Mouse (Mus musculus) adrenal gland, postnatal 25 days (tissue): ENCODE measurements at regions not wholly inside any gene's neighbourhood (a gene's known extent, or its start where the extent isn't known, plus 50 kb on each side); places are given as distances from the start of the nearest gene placed in this dataset.
A peak's percentile ranks its signal among the peaks of the same experiment; 100 is the strongest.

Source experiments
- DNase-seq: peaks from one replicate; pipeline ENCODE4 v3.0.0; 2021; ENCODE audit warnings: mixed read lengths

DNA sequence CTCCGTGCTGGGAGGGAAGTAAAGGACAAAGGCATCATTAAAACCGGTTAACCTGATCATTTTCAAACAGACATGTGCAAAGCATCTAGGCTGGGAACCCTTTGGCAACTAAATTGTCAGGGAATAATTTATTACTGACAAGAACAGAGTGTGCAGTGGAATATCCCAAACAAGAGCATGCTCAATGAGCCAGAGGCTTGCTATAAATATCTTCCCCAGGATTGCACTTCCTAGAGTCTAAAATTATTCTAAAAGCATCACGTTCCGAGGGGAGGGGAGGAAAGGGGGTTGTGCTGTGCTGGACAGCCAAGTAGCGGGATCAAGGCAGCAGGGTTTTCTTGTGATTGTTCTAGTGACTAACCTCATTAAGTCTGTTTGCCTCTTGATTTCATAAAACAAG is 356.0 kb upstream of the Cited2 start:
- DNase-seq: no peak

DNA sequence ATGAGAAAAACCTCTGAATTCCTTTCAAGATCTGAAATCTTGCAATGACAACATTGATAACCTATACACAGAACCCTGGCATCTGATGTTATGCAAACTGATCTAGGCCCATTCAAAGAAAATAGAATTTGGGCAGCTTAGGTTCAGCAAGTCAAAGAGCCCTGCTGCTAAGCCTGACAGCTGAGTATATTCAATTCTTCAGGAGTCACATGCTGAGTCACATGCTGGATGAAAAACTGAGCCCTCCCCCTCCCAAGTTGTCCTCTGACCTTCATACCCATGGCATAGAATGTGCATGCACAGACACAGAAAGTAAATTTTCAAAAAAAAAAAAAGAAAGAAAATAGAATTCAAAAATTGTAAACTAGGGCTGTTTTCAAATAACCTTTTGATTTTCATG is 355.6 kb upstream of the Cited2 start:
- DNase-seq: no peak

DNA sequence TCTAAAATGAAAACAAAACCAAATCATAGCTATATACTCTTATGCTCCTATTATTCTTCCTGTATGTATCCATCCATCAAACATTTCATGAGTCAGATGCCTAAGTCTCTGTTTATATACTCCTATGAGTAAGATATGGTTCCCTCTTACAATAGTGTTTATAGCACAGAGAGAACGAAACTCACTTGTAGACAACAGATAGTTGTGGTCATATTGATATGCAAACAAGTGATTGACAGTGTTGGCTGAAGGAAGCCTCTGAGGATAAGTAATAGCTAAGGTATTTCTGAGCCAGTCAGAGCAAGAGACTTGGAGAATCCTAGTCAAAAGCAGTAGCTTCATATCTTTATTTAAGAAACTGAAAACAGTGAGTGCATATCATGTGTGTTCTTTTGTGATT is 354.4 kb upstream of the Cited2 start:
- no peak for DNase-seq

DNA sequence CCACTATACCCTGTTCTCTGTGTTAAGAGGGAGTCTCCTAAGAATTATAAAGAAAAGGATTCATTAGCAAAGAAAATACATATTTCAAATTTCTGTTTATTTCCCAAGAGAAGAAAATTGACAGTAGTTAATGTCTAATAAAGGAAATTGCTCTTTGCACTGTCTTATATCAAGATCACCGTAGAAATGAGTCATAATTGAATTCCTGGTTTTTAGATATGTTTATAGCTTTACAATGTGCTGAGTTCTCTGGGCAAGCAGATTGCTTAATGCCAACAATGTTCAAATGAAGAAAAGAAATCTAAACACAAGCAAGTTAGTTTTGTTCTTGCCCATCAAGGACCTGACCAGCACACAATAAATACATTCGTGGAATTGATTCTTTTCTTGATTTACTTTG is 350.1 kb upstream of the Cited2 start:
- no peak for DNase-seq

DNA sequence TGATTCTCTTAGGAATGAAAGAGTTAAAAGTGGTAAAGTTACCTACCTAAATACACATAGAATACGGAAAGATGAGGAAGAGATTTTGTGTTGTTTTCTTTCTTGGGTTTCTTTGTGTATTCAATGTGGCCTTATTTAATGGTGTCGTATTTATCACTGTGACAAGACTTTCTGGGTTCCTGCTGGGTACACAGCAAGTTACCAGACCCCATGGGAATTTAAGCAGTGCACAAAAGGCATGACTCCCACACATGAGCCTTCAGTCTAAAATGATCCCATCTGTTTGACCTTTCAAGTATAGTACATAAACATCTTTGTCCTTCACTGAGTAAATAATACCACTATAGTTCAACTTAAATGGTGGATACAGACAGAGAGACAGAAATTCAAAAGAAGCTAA is 349.0 kb upstream of the Cited2 start:
- no peak for DNase-seq

DNA sequence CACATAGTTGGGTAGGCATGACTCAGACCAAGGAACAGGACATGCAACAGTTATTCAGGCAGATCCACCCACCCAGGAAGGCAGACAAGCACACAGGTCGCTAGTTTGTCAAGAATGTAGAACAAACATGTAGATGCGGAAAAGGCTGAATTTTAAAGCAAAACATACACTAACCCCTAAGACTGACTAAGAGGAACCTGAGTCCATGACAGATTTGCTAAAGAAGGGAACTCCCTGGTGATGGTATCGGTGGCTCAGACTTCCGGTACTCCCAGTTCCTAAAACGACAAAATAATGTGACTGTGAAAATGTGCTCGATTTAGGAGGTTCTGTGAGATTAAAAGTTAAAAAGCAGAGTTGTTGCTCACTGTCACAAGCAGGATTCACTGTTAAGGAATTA is 340.0 kb upstream of the Cited2 start:
- no peak for DNase-seq

DNA sequence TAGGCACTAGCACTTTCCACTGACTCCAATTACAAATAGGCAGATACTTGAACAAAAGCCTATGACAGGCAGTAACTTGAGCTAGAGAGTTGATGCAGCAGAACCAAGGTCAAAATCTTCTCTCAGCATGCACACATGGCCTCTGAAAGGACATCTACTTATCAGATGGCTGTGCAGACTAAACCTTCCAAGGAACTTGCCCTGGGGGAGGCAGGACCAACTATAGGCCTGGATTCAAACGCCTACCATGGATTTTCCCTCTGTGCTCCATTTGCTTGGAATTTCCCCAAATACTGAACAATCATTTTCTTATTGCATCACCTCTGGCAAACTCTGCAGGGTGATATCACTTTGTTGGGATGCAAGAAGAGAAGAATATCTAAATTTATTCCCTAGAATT is 337.8 kb upstream of the Cited2 start:
- no peak for DNase-seq

DNA sequence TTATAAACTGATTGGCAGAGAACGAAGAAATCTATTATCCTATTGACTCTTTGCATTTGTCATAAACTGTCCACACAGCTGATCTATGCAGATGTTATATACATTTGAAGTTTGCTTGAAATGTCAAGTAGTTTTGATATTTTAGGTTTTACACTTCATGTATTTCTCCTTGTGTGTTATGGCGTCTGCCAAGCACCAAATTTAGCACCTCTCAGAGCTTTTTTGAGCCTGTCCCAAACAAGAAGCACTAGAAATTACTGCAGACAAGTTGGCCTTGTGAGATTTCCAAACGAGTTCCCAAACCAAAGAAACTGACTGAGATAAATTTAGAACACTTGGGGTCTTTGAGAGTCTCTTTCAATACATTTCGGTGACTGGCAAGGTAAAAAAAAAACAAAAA is 335.7 kb upstream of the Cited2 start:
- DNase-seq: no peak

DNA sequence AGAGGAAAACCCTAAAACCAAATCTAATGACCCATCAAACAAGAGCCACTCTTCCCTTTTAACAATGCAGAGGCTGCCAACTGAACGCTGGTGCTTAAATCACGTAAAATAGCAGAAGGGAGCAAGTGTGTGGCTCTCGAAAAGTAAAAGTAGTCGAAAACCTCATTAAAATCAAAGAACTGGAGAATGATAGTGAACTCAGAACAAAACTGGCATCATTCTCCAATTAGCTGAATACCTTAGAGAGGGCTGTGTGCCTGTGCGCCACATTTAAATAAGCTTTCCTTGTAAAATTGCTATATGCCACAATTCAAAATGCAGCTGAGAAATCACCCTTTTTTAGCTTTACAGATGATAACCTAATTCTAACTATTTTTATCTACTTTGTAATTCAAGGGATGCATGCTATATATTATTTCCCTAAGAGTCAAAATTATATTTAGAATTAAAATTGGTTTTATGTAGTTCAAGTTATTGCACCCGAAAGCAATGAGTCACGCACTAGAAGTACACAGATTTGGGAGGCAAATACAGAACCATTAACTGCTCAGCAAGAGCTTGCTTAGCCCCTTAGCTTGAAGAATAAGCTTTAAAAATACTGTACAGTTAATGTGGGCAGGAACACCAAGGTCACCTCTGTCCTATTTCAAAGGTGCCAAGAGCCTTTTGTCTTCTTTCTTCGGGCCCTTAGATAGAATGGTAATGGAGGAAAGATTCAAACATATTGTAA is 327.4 kb upstream of the Cited2 start:
- no peak for DNase-seq

DNA sequence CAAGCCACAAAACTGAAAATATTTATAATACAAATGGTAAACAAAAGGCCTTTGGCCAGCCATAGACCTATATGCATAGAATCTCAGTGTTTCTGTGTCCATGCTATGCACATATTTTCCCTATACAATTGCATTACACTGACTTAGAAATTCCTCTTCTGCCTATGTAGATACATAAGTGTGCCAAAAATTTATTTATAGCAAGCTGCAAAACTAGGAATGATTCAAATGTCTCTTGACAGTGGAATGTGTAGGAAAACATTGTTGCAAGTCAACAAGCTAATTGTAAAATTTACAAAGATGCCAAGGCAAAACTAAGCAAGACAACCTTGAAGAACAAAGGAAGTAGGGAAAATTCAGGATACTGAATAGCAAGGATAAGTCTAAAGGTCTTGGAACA is 319.1 kb upstream of the Cited2 start:
- no peak for DNase-seq

DNA sequence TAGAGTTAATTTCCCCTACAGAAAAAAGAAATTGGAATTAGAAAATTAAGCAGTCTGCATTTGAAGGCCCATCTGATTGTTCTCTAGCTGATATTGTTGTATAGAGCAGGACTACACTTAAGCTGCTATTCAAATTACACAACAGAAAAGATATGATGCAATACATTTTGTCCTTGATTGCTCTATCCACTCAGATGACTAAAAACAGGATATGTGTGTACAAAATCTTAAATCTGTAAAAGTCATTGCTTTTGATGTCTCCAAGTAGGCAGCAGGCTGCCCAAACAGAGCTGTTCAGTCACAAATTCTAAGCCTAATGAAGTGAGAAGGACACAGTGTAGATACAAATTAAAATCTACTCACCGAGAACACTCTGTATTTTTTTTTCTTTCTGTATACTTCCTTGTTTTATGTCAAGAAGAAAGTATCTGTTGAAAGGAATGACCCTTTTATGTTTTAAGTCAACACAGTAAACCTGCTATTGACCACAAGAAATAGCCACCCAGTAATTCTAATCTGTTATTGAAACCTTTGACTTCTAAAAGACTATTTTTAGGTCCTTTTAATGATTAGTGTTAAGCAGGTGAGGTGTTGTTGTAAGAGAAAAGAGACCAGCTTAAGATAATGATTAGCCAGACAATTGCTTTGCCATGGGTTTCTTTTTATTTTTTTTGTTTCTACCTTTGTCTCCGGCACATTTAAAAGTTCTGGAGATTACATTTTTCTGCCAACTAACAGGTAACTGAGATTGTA is 315.0 kb upstream of the Cited2 start:
- no peak for DNase-seq

DNA sequence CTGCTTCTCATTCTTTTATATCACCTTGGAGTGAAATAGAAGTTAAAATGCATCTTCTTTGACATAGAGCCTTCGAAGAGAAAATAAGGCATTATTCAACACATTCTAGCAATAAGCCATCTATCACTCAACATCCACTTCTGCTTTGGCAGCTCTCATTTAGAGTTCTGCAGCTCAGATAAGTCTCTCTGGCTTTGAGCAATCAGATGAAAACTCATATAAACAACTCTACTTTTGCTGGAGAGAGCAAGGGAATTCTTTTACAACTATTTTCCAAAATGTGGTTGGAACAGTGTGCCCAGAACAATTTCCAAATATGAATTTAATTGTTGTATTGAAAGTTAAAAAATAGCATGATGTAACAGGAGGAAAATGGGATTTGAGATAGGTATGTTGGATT is 314.2 kb upstream of the Cited2 start:
- DNase-seq: no peak

DNA sequence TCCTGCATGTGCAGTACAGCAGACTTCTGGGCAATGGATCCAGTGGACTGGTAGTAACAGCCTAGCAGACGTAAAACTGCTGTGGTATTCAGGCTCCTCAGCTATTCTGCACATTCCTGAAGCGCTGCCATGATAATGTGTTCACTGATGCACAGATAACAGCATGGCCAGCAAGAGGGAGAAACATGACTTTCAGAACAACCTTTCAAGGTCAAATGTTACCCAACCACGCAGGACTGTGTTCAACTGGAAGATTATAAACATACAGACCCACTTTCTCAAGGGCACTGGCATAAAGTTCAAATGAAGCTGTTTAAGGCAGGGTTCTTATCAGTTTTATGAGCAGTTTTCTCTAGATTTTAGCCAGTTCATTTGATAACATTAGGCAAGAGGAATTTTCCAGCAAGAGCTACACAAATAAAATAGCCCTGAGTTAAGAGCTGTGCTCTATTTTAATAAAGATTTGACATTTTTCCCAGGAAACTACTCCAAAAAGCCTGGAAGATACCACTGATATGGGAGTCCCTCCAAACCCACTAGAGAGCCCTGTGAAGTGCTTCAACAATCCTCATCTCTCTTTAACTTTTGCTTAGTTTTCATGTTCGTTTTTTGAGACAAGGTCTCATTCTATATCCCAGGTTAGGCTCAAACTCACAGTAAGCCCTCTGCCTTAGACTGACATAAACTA is 311.6 kb upstream of the Cited2 start:
- DNase-seq: peak; percentile 18

DNA sequence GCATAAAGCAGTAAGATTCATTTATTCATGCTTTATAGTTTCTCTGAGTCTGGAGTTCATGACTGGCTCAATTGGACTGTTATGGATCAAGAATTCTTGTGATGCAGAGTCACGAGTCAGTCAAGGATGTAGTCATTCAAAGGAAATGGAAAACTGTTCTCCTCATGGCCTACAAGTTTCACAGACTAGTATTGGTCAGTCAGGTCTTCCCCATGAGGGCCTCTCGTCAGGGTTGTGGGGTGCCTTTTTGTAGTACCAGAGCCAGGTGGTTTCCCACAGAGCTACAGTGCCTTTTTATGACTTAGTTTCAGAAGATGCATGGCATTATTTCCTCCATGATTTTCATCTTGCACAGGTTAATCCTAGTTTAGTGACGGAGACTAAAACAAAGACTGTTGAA is 307.9 kb upstream of the Cited2 start:
- no peak for DNase-seq

DNA sequence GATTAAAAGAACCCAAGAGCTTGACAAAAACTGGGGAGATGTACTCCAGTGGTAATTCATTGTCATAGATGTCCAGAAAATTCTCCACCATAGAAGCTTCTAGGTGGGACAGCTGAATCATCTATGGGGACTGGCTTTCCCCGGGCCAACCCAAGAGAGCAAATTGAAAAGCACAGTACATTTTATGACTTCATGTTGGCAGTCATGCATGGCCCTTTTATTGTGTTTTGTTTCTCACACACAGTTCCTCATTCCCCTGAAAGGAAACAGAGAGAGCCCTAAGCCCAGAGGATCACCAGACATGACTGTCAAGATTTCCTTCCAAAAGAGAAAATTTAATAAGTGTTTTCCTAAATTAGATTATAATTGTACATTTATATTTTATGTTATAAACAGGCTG is 306.9 kb upstream of the Cited2 start:
- no peak for DNase-seq

DNA sequence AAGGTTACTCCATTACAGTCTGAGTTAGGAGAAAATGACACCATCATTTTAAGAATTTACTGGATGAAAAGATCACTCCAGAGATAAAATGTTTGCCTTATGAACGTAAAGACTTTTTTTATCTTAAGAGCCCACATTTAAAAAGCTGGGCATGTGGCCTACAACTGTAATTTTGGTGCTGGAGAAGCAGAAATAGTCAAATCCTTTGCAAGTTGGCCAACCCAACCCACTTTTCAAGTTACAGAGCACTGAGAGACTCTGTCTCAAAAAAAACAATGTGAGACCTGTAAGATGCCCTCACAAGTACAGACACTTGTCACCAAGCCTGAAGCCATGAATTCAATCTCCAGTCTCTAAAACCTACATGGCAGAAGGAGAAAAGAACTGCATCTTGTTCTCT is 305.6 kb upstream of the Cited2 start:
- DNase-seq: no peak

DNA sequence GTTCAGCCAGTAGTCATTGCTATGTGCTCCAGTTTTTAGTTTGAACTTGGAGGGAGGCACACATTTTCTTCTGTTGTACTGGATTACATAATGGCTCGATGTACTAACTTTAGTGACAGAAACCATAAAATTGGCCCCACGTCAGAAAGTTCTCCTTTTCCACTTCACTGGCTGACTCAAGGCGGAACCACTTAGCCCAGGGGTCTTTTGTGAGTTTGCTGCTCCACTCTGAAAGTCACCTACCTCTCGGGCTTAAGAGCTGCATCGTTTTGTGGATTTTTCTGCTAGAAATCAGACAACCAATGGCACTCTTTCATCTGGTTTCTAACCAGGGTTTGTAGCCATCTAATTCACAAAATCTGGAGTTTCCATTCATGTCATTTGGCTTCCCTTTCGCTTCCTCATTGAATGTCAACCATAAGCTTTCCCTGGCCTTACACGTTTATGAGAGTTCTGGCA is 304.8 kb upstream of the Cited2 start:
- DNase-seq: no peak

DNA sequence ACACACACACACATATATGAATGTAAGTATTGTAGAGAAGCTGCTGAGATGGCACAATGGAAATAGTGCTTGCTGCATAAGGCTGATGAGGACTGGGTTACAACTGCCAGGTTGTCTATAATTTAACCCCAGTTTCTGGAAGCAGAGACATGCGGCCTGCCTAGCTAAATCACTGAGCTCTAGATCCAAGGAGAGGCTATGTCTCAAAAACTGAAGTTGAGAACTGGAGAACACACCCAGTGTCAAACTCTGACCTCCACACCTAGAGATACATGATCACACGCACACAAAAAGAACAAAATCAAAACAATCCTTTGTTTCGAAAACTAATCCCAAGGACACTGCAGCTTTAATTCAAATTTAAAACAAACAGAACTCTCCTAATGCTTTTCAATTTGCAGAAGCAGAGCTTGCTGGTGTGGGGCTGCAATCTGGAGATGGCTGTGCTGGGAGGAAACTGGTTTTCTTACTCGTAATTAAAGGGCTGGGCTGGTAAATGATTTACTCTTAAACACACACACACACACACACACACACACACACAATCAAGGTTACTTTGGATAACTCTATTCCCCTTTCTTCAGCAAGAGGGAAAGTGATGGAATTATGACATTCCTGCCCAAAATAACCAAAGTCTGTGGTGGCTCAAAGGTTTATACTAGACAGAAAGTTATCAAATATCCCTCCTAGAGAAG is 299.3 kb upstream of the Cited2 start:
- DNase-seq: no peak

DNA sequence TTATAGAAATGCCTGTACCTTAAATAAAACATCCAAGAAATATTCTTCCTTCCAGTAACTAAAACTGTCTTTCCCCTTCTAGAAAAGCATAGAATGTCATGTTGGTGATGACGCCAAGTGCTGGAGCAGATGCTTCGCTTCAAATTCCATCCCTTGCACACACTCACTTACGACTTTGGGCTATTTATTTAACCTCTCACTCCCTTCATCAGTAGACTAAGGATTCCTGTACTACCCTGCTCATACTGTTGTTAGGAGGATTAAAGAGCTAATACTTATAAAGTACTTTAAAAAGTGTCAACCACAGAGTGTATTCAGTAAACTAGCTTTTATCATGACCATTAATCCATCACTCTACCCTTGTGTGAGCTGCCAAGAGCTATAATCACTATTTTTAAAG is 296.8 kb upstream of the Cited2 start:
- DNase-seq: no peak

DNA sequence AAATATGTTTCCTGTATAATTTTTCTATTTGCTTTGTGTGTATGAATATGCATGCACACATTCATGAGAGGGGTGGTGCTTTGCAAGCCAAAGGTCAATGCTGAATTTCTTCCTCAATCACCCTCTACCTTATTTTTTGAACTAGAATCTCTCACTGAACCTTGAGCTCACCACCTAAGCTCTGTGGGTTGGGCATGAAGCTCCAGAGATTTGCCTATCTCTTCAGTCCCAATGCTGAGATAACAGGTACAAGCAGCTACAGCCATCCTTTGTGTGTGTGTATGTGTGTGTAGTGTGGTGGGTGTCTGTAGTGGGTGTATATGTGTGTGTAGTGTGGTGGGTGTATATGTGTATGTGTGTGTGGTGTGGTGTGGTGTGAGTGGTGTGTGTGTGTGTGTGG is 295.7 kb upstream of the Cited2 start:
- DNase-seq: no peak

DNA sequence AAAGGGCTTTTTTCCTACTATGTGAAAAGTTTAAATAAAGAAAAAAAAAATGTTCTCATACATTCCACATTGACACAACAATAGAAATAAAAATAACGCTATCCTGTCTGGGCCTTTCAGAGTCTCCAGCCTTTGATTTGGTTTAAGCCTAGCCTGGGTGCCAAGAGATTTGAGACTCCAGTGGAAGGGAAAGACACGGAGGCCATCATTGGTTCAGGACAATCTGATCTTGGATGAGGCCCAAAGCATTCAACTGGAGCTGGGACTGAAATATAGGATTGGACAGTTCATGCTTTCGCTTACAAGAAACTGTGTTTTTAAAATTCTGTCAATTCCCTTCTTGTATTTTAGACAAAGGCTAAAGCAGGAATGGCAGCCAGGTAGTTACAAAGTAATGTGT is 294.7 kb upstream of the Cited2 start:
- no peak for DNase-seq

DNA sequence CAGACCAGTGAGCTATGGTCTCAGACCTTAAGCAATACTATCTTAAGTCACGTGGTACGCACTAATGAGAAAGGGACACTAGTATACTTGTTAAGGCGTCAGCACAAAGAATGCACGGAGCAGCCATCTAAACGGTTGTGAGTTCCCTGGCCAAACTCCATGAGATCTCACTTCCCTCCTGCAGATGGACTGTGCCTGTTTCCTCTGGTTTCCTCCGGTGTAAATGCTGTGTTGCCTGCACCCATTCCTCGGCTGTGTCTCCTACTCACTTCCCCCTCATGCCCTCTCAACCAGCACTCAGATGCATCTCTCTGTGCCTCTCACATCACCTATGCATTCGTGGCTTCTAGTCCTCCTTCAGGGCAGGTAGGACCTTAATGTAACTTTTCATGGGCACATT is 291.9 kb upstream of the Cited2 start:
- no peak for DNase-seq

DNA sequence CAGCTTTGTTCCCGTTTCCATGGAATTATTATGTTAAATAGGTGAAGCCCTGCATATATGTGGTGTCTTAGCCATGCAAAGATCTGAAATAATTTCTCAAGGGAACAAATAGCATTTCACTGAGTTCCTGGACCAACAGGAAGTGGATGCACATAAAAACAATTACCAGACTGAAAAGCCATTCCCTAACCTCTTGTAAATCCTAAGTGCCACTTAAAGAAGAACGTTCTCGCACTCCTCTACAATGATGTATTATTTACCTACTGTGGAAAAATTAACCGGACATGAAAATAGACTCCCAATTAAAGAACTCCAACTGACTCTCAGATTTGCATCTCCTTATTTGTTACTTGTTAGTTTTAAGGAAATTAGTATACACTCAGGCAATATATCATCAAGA is 288.9 kb upstream of the Cited2 start:
- no peak for DNase-seq
